Mouse (Mus musculus): ENCODE results near the gene Golga1.

DNA sequence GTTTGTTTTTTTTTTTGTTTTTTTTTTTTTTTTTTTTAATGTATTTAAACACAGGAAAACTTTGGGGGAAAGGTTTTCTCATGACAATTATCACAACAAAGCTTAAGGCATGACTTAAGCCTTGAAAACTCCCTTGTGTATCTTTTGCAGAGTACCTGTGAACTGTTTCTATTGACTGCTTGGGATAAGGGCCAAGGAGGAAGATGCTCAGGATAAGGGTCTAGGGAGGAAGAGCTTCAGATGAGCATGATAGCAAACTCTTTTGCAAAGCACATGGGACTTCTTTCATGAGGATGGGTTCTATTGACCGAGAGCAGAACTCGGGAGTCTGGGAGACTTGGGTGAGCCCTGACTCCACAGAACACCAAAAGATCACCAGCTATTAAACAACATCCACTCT is 95.7 kb downstream of the Golga1 start:
- no peak for TF ChIP-seq EP300 (IDR thresholded peaks at IDR 0.05; ENCODE audit: low read depth)
- no peak for TF ChIP-seq CTCF (IDR thresholded peaks at IDR 0.05; ENCODE audit: low read depth)

Measured in liver, postnatal 0 days (tissue).